Mouse (Mus musculus): ENCODE data around the gene Loxl3. TPM values are rescaled to one million over a fixed set of nuclear protein-coding genes. Genes with fewer than 3 reads are reported as not detected.

The Loxl3 gene
- total RNA-seq, 2 experiments from 2014 or later = 6.9 to 7.4 TPM

- intact Hi-C loops (cut with DNase I; ENCODE audit: low total_unique reads) = no loop called here
- DNase-seq = no peak
These were observed 41.0 kb downstream of the Loxl3 start for GRCm38 (mm10) chr6:83074979-83075378.

GRCm38 (mm10) chr6:83077630-83078323, 43.8 kb downstream of the Loxl3 start, which contains the start of gene Pcgf1:
Pcgf1 (plus strand) TSS chr6:83077869.
- intact Hi-C loops (cut with DNase I; ENCODE audit: low total_unique reads) = no loop called here
- DNase-seq = peak; percentile 38

GRCm38 (mm10) chr6:83078324-83078858, 44.4 kb downstream of the Loxl3 start:
- DNase-seq = peak; percentile 99
- intact Hi-C loops (cut with DNase I; ENCODE audit: low total_unique reads) = no loop called here

- DNase-seq = no peak
- intact Hi-C loops (cut with DNase I; ENCODE audit: low total_unique reads) = no loop called here
These were observed 46.2 kb downstream of the Loxl3 start for GRCm38 (mm10) chr6:83080210-83080609.

- intact Hi-C loops (cut with DNase I; ENCODE audit: low total_unique reads) = no loop called here
- DNase-seq = no peak
These were observed 49.5 kb downstream of the Loxl3 start for GRCm38 (mm10) chr6:83083497-83083896.

GRCm38 (mm10) chr6:83084477-83084876, 50.5 kb downstream of the Loxl3 start:
- intact Hi-C loops (cut with DNase I; ENCODE audit: low total_unique reads) = no loop called here

GRCm38 (mm10) chr6:83086121-83087035, 52.4 kb downstream of the Loxl3 start, which contains the start of gene Lbx2:
Lbx2 (plus strand) TSS chr6:83086367.
- intact Hi-C loops (cut with DNase I; ENCODE audit: low total_unique reads) = no loop called here
- DNase-seq = no peak

More at GRCm38 (mm10) chr6:83084477-83084876, 50.5 kb downstream of the Loxl3 start:
- no peak for DNase-seq

- peak; percentile 58 for DNase-seq
- intact Hi-C loops (cut with DNase I; ENCODE audit: low total_unique reads) = no loop called here
These were observed 53.4 kb downstream of the Loxl3 start for GRCm38 (mm10) chr6:83087205-83087925.

- DNase-seq = no peak
- intact Hi-C loops (cut with DNase I; ENCODE audit: low total_unique reads) = no loop called here
These were observed 53.9 kb downstream of the Loxl3 start for GRCm38 (mm10) chr6:83087926-83088260.

- intact Hi-C loops (cut with DNase I; ENCODE audit: low total_unique reads) = no loop called here
These were observed 58.6 kb downstream of the Loxl3 start for GRCm38 (mm10) chr6:83092416-83093127.

GRCm38 (mm10) chr6:83095968-83096367, 62.0 kb downstream of the Loxl3 start:
- no peak for DNase-seq
- intact Hi-C loops (cut with DNase I; ENCODE audit: low total_unique reads) = no loop called here

More at GRCm38 (mm10) chr6:83092416-83093127, 58.6 kb downstream of the Loxl3 start:
- no peak for DNase-seq

- intact Hi-C loops (cut with DNase I; ENCODE audit: low total_unique reads) = no loop called here
- DNase-seq = no peak
These were observed 64.4 kb downstream of the Loxl3 start for GRCm38 (mm10) chr6:83098411-83098810.

GRCm38 (mm10) chr6:83101316-83101687, 67.3 kb downstream of the Loxl3 start, which contains the start of the genes Ccdc142 and Gm42688:
Ccdc142 (plus strand) TSS chr6:83101601.
Gm42688 (plus strand) TSS chr6:83101617.
- DNase-seq = peak; percentile 88
- intact Hi-C loops (cut with DNase I; ENCODE audit: low total_unique reads) = loop anchor here (5.0 kb wide), 1 partner anchor 99 kb away; no protein-coding TSS in a partner anchor

GRCm38 (mm10) chr6:83101688-83102556, 67.9 kb downstream of the Loxl3 start:
- peak; percentile 76 for DNase-seq
- intact Hi-C loops (cut with DNase I; ENCODE audit: low total_unique reads) = loop anchor here (5.0 kb wide), 1 partner anchor 100 kb away; no protein-coding TSS in a partner anchor
